Mouse (Mus musculus) stomach, postnatal 0 days (tissue): ENCODE data around the gene Scel. TPM values are rescaled to one million over a fixed set of nuclear protein-coding genes. Genes with fewer than 3 reads are reported as not detected.

ENCODE experiments used
- ATAC-seq: fragments of 200-750 bp; cut with Nextera tagmentation; 2 replicates; pipeline ENCODE4 v1.8.0; 2017; ENCODE audit not compliant: low FRiP score, low TSS enrichment
- DNase-seq: peaks from one replicate; pipeline ENCODE4 v3.0.0-alpha.2; 2016; ENCODE audit warnings: low spot score
- H3K27ac ChIP-seq: fragments of 300-500 bp; sonication (generic); replicated peaks from 2 replicates; pipeline ENCODE4 v1.5.1; 2014; ENCODE audit warnings: mild to moderate bottlenecking, control low read depth
- H3K27me3 ChIP-seq: fragments of 300-500 bp; sonication (generic); 2 replicates; pipeline ENCODE4 v1.6.1; 2014; ENCODE audit warnings: low read length; ENCODE audit not compliant: control insufficient read depth, insufficient read depth
- H3K36me3 ChIP-seq: fragments of 300-500 bp; sonication (generic); 2 replicates; pipeline ENCODE4 v1.6.1; 2014; ENCODE audit warnings: low read length, mixed read lengths; ENCODE audit not compliant: control insufficient read depth, insufficient read depth
- H3K4me1 ChIP-seq: fragments of 300-500 bp; sonication (generic); replicated peaks from 2 replicates; pipeline ENCODE4 v1.6.1; 2014; ENCODE audit warnings: antibody characterized with exemption; ENCODE audit not compliant: control insufficient read depth, insufficient read depth
- H3K4me2 ChIP-seq: fragments of 300-500 bp; sonication (generic); replicated peaks from 2 replicates; pipeline ENCODE4 v1.6.1; 2014; ENCODE audit warnings: low read depth, mild to moderate bottlenecking, control low read depth, moderate library complexity
- H3K4me3 ChIP-seq: fragments of 300-500 bp; sonication (generic); 2 replicates; pipeline ENCODE4 v1.5.1; 2014; ENCODE audit warnings: low read depth, low read length, control low read depth
- H3K9ac ChIP-seq: fragments of 300-500 bp; sonication (generic); 2 replicates; pipeline ENCODE4 v1.6.1; 2014; ENCODE audit warnings: mild to moderate bottlenecking, low read length, control low read depth, mixed read lengths
- H3K9me3 ChIP-seq: fragments of 300-500 bp; sonication (generic); 2 replicates; pipeline ENCODE4 v1.6.1; 2016; ENCODE audit warnings: low read length; ENCODE audit not compliant: control insufficient read depth
- CTCF ChIP-seq: IDR thresholded peaks from 2 replicates; pipeline ENCODE4 v1.5.1; 2016; ENCODE audit warnings: antibody characterized with exemption, low read depth, mild to moderate bottlenecking, moderate library complexity
- EP300 ChIP-seq: optimal IDR thresholded peaks from 2 replicates; pipeline ENCODE3; 2016; ENCODE audit warnings: antibody characterized with exemption
- WGBS: fragments of 180-500 bp; shearing (Covaris S2); extraction: QIAGEN DNeasy Blood & Tissue Kit; methylation state at CpG from one replicate; pipeline ENCODE4 v1.1.7; 2014; 5-methylcytosine and 5-hydroxymethylcytosine counted together
- polyA plus RNA-seq: library from polyadenylated mRNA; unstranded; fragments of >200 nt; fragmentation: Nextera tagmentation; extraction: Ambion mirVana; gene quantifications from 2 replicates; pipeline ENCODE4 v1.2.1, GENCODE M21; 2015

The Scel gene
- polyA plus RNA-seq, 1 experiment from 2014 or later = 43.0 TPM

DNA sequence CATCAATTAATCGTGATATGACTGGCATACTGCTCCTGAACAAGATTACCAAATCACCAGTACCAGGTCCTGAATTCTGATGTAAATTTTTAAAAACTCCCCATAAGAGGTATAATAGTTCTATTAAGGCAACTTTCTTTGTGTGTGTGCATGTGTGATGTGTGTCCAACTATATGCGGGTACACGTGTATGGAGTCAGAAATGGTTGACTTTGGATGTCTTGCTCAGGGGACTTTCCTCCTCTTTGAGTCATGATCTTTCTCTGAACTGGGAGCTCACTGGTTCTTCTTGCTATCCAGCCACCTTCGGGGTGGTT lies 101.1 kb downstream of the Scel start:
- no peaks in the 10 kb centered on the region for H3K4me1 ChIP-seq
- H3K4me3 ChIP-seq = no peak overlapping the region
- 91% methylated on average over 4 of the region's 4 CpGs for WGBS
- H3K4me2 ChIP-seq = no peak overlapping the region
- ATAC-seq (no peak), DNase-seq (no peak)
- H3K27ac ChIP-seq = no peak overlapping the region
- no peaks in the 10 kb centered on the region for H3K9me3 ChIP-seq
- no peaks in the 10 kb centered on the region for H3K27me3 ChIP-seq
- TF ChIP-seq EP300 (no peak), CTCF (no peak)
- H3K9ac ChIP-seq = no peak overlapping the region
- no peaks in the 10 kb centered on the region for H3K36me3 ChIP-seq

DNA sequence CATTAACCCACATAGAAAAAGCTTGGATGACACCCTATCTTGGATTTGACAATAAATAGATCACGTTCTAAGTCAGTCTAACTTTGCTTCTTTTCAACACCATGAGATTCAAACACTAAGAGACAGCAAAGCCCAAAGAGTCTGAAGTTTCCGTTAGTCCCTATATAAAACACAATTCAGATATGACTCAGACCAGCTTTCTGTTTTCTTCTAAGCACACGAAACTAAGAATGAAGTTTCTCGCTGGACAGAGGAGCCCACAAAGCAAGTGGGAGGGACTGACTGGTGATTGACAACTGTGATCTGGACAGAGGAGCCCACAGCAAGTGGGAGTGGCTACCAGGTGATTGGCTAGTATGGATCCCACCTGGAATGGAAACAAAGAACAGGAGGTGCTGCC lies 106.6 kb downstream of the Scel start:
- H3K4me2 ChIP-seq = no peak overlapping the region
- WGBS = 81% methylated on average over 4 of the region's 4 CpGs
- H3K9me3 ChIP-seq = no peaks in the 10 kb centered on the region
- no peaks in the 10 kb centered on the region for H3K36me3 ChIP-seq
- ATAC-seq (no peak), DNase-seq (no peak)
- no peaks in the 10 kb centered on the region for H3K27me3 ChIP-seq
- no peak overlapping the region for H3K27ac ChIP-seq
- no peak for TF ChIP-seq CTCF
- no peak for TF ChIP-seq EP300
- H3K4me3 ChIP-seq = no peak overlapping the region
- H3K9ac ChIP-seq = no peak overlapping the region
- no peaks in the 10 kb centered on the region for H3K4me1 ChIP-seq

DNA sequence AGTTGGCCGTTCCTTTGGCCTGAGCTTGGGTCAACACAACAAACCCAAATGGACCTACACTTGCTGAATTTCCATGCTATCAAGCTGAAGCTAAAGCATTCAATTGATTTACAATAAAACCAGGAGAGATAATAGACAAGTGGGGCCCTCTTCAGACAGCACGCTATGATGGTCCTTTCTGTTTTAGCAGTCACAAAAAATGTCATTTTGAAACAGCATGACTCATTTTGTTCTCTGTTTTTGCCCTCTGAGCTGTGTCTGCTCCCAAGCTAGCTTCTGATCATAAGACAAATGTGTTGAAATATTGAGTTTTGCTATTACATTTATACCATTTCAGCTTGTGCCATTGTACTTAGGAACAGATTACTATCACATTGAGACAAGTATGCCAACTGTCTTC lies 108.1 kb downstream of the Scel start:
- Histone ChIP-seq H3K4me3 (no peak overlapping the region), H3K9ac (no peak overlapping the region), H3K27ac (no peak overlapping the region), H3K36me3 (no peaks in the 10 kb centered on the region), H3K9me3 (no peaks in the 10 kb centered on the region), H3K4me2 (no peak overlapping the region), H3K27me3 (no peaks in the 10 kb centered on the region), H3K4me1 (no peaks in the 10 kb centered on the region)
- ATAC-seq (no peak), DNase-seq (no peak)
- WGBS = 89% methylated on average over 2 of the region's 2 CpGs
- no peak for TF ChIP-seq EP300
- TF ChIP-seq CTCF = no peak

DNA sequence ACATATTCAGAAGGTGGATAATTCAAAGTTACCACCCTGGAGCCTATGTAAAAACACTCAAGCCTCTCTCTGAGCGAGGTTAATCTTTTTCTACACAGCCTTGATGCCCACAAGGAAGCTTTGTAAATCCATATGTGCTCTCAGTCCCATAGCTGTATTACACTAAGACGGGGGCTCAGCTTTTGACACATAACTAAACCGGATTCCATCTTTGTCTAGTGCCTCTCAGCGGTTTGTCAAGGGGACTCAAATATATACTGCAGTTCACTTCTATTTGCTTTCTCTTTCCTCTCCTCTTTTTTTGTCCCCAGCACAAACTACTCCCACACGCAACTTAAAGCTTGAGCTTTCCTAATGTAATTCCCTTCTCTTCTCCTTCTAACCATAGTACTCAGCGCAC lies 113.0 kb downstream of the Scel start:
- WGBS = 74% methylated on average over 6 of the region's 6 CpGs
- ATAC-seq = no peak
- TF ChIP-seq EP300 (no peak), CTCF (no peak)
- Histone ChIP-seq H3K9ac (no peak overlapping the region), H3K4me2 (no peak overlapping the region), H3K4me3 (no peak overlapping the region), H3K27me3 (no peaks in the 10 kb centered on the region), H3K36me3 (no peaks in the 10 kb centered on the region), H3K9me3 (no peaks in the 10 kb centered on the region), H3K27ac (no peak overlapping the region), H3K4me1 (no peaks in the 10 kb centered on the region)
- no peak for DNase-seq

DNA sequence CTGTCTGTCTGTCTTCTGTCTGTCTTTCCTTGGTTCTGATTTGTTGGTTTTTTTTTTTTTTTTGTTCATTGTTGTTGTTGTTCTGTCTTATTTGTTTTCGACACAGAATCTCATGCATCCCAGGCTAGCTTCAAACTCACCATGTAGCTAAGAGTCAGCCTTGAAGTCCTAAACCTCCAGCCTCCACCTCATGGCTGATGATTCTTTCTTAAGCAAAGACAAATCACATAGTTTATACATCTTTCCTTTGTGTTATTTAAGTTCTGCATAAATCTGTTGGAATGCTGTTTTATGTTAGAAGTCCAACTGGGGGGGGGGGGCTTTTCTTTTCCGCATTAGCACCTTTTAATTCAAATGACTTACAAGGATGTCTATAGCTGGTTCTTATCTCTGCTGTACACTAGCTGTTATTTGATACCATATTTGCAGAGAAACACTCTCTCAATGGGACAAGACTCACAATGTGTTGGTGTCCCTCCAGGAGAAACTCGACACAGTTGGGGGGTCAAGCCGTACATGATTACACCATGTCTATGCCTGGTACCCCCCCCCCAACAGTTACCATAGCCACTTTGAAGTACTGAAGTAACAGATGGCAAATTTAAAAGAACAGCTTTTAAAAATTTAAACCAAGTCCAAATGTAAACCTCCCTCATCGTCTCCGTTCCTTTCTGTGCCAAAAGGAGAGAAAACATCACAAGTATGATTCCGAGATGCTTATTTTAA lies 116.7 kb downstream of the Scel start:
- 53% methylated on average over 7 of the region's 7 CpGs for WGBS

DNA sequence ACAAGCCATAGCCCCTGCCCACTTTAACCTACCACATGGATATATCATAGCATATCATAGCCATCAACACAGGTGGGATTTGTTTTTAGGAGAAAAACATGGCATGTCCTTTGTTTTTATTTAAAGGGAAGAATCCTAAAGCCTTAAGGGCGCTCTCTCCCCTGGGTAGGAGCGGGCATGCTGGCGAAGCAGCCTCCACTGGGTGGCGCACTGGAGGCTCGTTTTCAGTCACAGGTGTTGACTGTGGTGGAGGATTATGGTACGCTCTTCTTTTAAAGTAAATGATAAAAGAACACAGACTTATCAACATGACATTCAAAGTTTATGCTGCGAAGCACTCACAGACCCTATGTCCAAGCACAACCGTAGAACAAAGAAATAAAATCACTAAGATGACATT lies 117.4 kb downstream of the Scel start:
- ATAC-seq = no peak
- Histone ChIP-seq H3K4me1 (no peaks in the 10 kb centered on the region), H3K36me3 (no peaks in the 10 kb centered on the region), H3K9me3 (no peaks in the 10 kb centered on the region), H3K27me3 (no peaks in the 10 kb centered on the region), H3K4me3 (no peak overlapping the region), H3K9ac (no peak overlapping the region), H3K27ac (no peak overlapping the region), H3K4me2 (no peak overlapping the region)
- TF ChIP-seq EP300 (no peak), CTCF (peak; percentile 45)
- 81% methylated on average over 8 of the region's 8 CpGs for WGBS
- DNase-seq = no peak

More for the DNA sequence above, 116.7 kb downstream of the Scel start:
- TF ChIP-seq CTCF = no peak
- no peak for TF ChIP-seq EP300
- Histone ChIP-seq H3K9ac (no peak overlapping the region), H3K9me3 (no peaks in the 10 kb centered on the region), H3K36me3 (no peaks in the 10 kb centered on the region), H3K4me1 (no peaks in the 10 kb centered on the region), H3K4me2 (no peak overlapping the region), H3K27ac (no peak overlapping the region), H3K4me3 (no peak overlapping the region), H3K27me3 (no peaks in the 10 kb centered on the region)
- no peak for DNase-seq
- no peak for ATAC-seq
